Mouse (Mus musculus) cerebellum, adult 9-10 months (tissue): ENCODE results near the gene Pde4a.
"Not testable (repeated sequence)": the region's sequence is repeated elsewhere in the genome, so short reads cannot be mapped to it uniquely, and the experiment has no call there.

Source experiments
- DNase-seq: peaks from one replicate; pipeline ENCODE4 v3.0.0; 2022

Pde4a gene

GRCm38 (mm10) chr9:21185436-21185835, 19.9 kb downstream of the Pde4a start:
- no peak for DNase-seq

GRCm38 (mm10) chr9:21189905-21190304, 24.4 kb downstream of the Pde4a start:
- no peak for DNase-seq

GRCm38 (mm10) chr9:21190670-21191069, 25.2 kb downstream of the Pde4a start:
- no peak for DNase-seq

GRCm38 (mm10) chr9:21193786-21194185, 28.3 kb downstream of the Pde4a start:
- no peak for DNase-seq

- no peak for DNase-seq
Observed at GRCm38 (mm10) chr9:21194787-21195493, 29.4 kb downstream of the Pde4a start.

- not testable (repeated sequence) for DNase-seq
Observed at GRCm38 (mm10) chr9:21195736-21196505, 30.4 kb downstream of the Pde4a start.

- DNase-seq = peak; percentile 69
Observed at GRCm38 (mm10) chr9:21196521-21197433, 31.3 kb downstream of the Pde4a start.

- DNase-seq = peak; percentile 54
Observed at GRCm38 (mm10) chr9:21197981-21198380, 32.5 kb downstream of the Pde4a start.

GRCm38 (mm10) chr9:21198960-21199359, 33.4 kb downstream of the Pde4a start:
- DNase-seq = no peak

GRCm38 (mm10) chr9:21204156-21204527, 38.6 kb downstream of the Pde4a start:
- no peak for DNase-seq

GRCm38 (mm10) chr9:21204528-21205272, 39.2 kb downstream of the Pde4a start:
- DNase-seq = peak; percentile 33

- no peak for DNase-seq
Observed at GRCm38 (mm10) chr9:21206848-21207247, 41.3 kb downstream of the Pde4a start.

- DNase-seq = no peak
Observed at GRCm38 (mm10) chr9:21208626-21209025, 43.1 kb downstream of the Pde4a start.

GRCm38 (mm10) chr9:21210821-21211220, 45.3 kb downstream of the Pde4a start:
- DNase-seq = no peak

GRCm38 (mm10) chr9:21211624-21212023, 46.1 kb downstream of the Pde4a start:
- no peak for DNase-seq

GRCm38 (mm10) chr9:21213617-21214190, 48.2 kb downstream of the Pde4a start:
- peak; percentile 66 for DNase-seq

- peak; percentile 34 for DNase-seq
Observed at GRCm38 (mm10) chr9:21216050-21216841, 50.7 kb downstream of the Pde4a start.

- DNase-seq = no peak
Observed at GRCm38 (mm10) chr9:21219820-21220219, 54.3 kb downstream of the Pde4a start.

GRCm38 (mm10) chr9:21220490-21221382, 55.2 kb downstream of the Pde4a start:
- DNase-seq = peak; percentile 99

GRCm38 (mm10) chr9:21221383-21221929, 55.9 kb downstream of the Pde4a start:
- DNase-seq = peak; percentile 81
